Mouse (Mus musculus) liver, postnatal 0 days (tissue): ENCODE data around the gene Iqck.

Experiments used
- CTCF ChIP-seq: sonication (generic); IDR thresholded peaks from 2 replicates; pipeline ENCODE4 v1.5.1; 2016; ENCODE audit warnings: antibody characterized with exemption, low read depth
- EP300 ChIP-seq: IDR thresholded peaks from 2 replicates; pipeline ENCODE4 v1.6.1; 2016; ENCODE audit warnings: antibody characterized with exemption, low read depth, mild to moderate bottlenecking

DNA sequence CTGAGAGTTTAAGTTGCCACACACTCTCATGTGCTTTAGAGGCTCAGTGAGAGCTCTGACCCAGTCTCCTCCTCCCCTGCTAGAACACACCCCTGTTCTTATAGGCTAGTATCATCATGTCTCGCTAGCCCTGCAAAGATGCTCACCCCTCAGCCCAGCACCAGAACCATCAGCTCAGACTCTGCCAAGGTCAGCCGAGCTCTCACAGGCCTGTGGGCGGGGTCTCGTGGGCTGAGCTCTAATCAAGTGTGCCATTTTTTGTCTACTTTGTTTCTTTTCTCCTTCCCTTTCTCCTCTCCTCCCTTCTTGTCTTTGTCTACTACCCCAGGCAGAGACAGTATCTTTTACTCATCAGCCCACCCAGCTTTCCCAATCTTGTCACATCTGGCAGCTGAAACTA, 130.2 kb downstream of the Iqck start:
- TF ChIP-seq CTCF = no peak
- TF ChIP-seq EP300 = no peak
